Mouse (Mus musculus) spleen, adult 2 months (tissue): ENCODE measurements at regions not wholly inside any gene's neighbourhood (a gene's known extent, or its start where the extent isn't known, plus 50 kb on each side); places are given as distances from the start of the nearest gene placed in this dataset.

Source experiments
- DNase-seq, 2 experiments: peaks; one replicate each; pipeline versions ENCODE4 v3.0.0 to v3.0.0-alpha.2; 2012 to 2021; ENCODE audit warnings: low spot score in 2 of 2, low read depth in 1 of 2
- H3K27ac ChIP-seq: fragments of 200-500 bp; 2 replicates; pipeline ENCODE4 v1.5.1; 2012; ENCODE audit warnings: low read length, inconsistent platforms; ENCODE audit not compliant: insufficient read depth
- H3K27me3 ChIP-seq: fragments of 200-500 bp; 2 replicates; pipeline ENCODE4 v1.6.1; 2012; ENCODE audit warnings: mild to moderate bottlenecking, moderate library complexity, low read length, inconsistent platforms; ENCODE audit not compliant: control insufficient read depth, insufficient read depth
- H3K36me3 ChIP-seq: fragments of 200-500 bp; 2 replicates; pipeline ENCODE4 v1.6.1; 2012; ENCODE audit warnings: mild to moderate bottlenecking, low read length, inconsistent platforms; ENCODE audit not compliant: control insufficient read depth, insufficient read depth
- H3K4me1 ChIP-seq: fragments of 200-500 bp; 2 replicates; pipeline ENCODE4 v1.6.1; 2011; ENCODE audit warnings: inconsistent platforms; ENCODE audit not compliant: control insufficient read depth, insufficient read depth, insufficient read length
- H3K4me3 ChIP-seq: fragments of 200-500 bp; 2 replicates; pipeline ENCODE4 v1.5.1; 2011; ENCODE audit warnings: mild to moderate bottlenecking, inconsistent platforms; ENCODE audit not compliant: insufficient read depth, insufficient read length; ENCODE audit errors: extremely low read depth
- CTCF ChIP-seq: fragments of 200-500 bp; IDR thresholded peaks from 2 replicates; pipeline ENCODE4 v1.5.1; 2011; ENCODE audit warnings: mild to moderate bottlenecking, inconsistent platforms; ENCODE audit not compliant: insufficient read depth, insufficient read length, insufficient replicate concordance; ENCODE audit errors: extremely low read depth
- POLR2A ChIP-seq: fragments of 200-500 bp; IDR thresholded peaks from 2 replicates; pipeline ENCODE4 v1.6.1; 2011; ENCODE audit warnings: low read depth, low read length, inconsistent platforms
- WGBS: fragments of 180-500 bp; shearing (Covaris S2); methylation state at CpG from one replicate; pipeline ENCODE4 v1.1.7; 2018; 5-methylcytosine and 5-hydroxymethylcytosine counted together

DNA sequence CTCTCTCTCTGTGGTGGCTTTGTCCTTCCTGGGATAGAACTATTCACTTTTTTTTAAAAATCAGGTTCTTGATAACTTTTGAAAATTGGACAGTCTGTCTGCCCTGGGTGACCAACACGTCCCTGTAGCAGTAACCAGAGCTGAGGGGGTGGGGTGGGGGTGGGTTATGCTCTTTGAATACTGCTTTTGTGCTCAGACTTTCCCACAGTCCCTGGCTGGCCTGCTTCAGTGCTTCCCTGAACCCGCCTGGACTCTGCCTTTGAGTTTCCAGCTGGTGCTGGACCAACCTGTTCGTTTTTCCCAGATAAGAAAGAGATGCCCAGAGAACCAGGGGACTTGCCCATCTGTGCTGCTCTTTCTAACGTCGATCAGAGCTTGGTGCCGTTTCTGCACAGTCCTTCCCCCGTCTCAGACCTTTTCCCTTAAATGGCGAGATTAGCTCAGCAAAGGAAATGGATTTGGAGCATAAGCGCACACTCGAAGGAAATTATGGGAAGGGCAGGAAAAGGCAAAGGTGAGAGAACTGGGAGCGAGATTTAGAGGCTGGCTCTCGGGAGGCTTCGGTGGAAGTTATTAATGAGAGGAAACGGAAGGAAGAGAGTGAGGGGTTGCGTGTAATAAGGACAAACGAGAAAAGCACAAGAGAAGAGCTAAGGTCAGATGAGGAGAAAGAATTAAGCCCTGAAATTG is 50.7 kb upstream of the Etv6 start:
- no peak for DNase-seq
- H3K36me3 ChIP-seq = no peaks in the 10 kb centered on the region
- H3K27ac ChIP-seq = no peak overlapping the region
- no peak overlapping the region; the same call in 1 of the 2 replicates for H3K4me3 ChIP-seq
- 24% methylated on average over 16 of the region's 16 CpGs for WGBS
- no peak for TF ChIP-seq CTCF
- no peak for TF ChIP-seq POLR2A
- peaks cover 2% of the 10 kb centered on the region; the same call in 1 of the 2 replicates for H3K4me1 ChIP-seq
- no peaks in the 10 kb centered on the region for H3K27me3 ChIP-seq
